Mouse (Mus musculus): ENCODE results near the gene Gga1. TPM values are rescaled to one million over a fixed set of nuclear protein-coding genes. Genes with fewer than 3 reads are reported as not detected.
"Not testable (repeated sequence)": the region's sequence is repeated elsewhere in the genome, so short reads cannot be mapped to it uniquely, and the experiment has no call there.

The Gga1 gene
- polyA plus RNA-seq, 1 experiment from 2014 or later: 44.9 TPM

GRCm38 (mm10) chr15:78843581-78844469, 33.2 kb upstream of the Gga1 start:
- WGBS: 33% methylated on average over 21 of the region's 21 CpGs
- H3K27ac ChIP-seq (ENCODE audit: low read length): peak overlapping the region; percentile 94
- H3K4me1 ChIP-seq (ENCODE audit: control insufficient read depth, insufficient read depth, low read length): peaks cover 20% of the 10 kb centered on the region
- H3K4me3 ChIP-seq (ENCODE audit: low read length): peak overlapping the region; percentile 67
- no peaks in the 10 kb centered on the region for H3K27me3 ChIP-seq (ENCODE audit: control insufficient read depth, insufficient read depth, low read length)
- peak overlapping the region; percentile 71 for H3K4me2 ChIP-seq (ENCODE audit: low read depth, low read length)
- peak overlapping the region; percentile 85 for H3K9ac ChIP-seq (ENCODE audit: low read length)
- H3K9me3 ChIP-seq (replicated peaks; ENCODE audit: control insufficient read depth, low read length): no peaks in the 10 kb centered on the region
- H3K36me3 ChIP-seq (ENCODE audit: control insufficient read depth, insufficient read depth): no peaks in the 10 kb centered on the region
- no peak for ATAC-seq (replicated peaks; ENCODE audit: extremely low read depth, insufficient read depth, low FRiP score)

- peak overlapping the region; percentile 71 for H3K4me2 ChIP-seq (ENCODE audit: low read depth, low read length)
- H3K36me3 ChIP-seq (ENCODE audit: control insufficient read depth, insufficient read depth): no peaks in the 10 kb centered on the region
- no peak for ATAC-seq (replicated peaks; ENCODE audit: extremely low read depth, insufficient read depth, low FRiP score)
- H3K9me3 ChIP-seq (replicated peaks; ENCODE audit: control insufficient read depth, low read length): no peaks in the 10 kb centered on the region
- H3K27me3 ChIP-seq (ENCODE audit: control insufficient read depth, insufficient read depth, low read length): no peaks in the 10 kb centered on the region
- 24% methylated on average over 9 of the region's 9 CpGs for WGBS
- H3K4me3 ChIP-seq (ENCODE audit: low read length): peak overlapping the region; percentile 67
- peak overlapping the region; percentile 94 for H3K27ac ChIP-seq (ENCODE audit: low read length)
- H3K4me1 ChIP-seq (ENCODE audit: control insufficient read depth, insufficient read depth, low read length): peaks cover 20% of the 10 kb centered on the region
- H3K9ac ChIP-seq (ENCODE audit: low read length): peak overlapping the region; percentile 85
Observed at GRCm38 (mm10) chr15:78844791-78845190, 32.2 kb upstream of the Gga1 start.

GRCm38 (mm10) chr15:78845321-78845720, 31.7 kb upstream of the Gga1 start:
- 30% methylated on average over 11 of the region's 11 CpGs for WGBS
- H3K27me3 ChIP-seq (ENCODE audit: control insufficient read depth, insufficient read depth, low read length): no peaks in the 10 kb centered on the region
- no peak for ATAC-seq (replicated peaks; ENCODE audit: extremely low read depth, insufficient read depth, low FRiP score)
- no peaks in the 10 kb centered on the region for H3K36me3 ChIP-seq (ENCODE audit: control insufficient read depth, insufficient read depth)
- H3K4me3 ChIP-seq (ENCODE audit: low read length): peak overlapping the region; percentile 67
- H3K27ac ChIP-seq (ENCODE audit: low read length): peak overlapping the region; percentile 94
- H3K9me3 ChIP-seq (replicated peaks; ENCODE audit: control insufficient read depth, low read length): no peaks in the 10 kb centered on the region
- peak overlapping the region; percentile 45 for H3K9ac ChIP-seq (ENCODE audit: low read length)
- H3K4me1 ChIP-seq (ENCODE audit: control insufficient read depth, insufficient read depth, low read length): peaks cover 21% of the 10 kb centered on the region
- peak overlapping the region; percentile 71 for H3K4me2 ChIP-seq (ENCODE audit: low read depth, low read length)

- H3K27ac ChIP-seq (ENCODE audit: low read length): peak overlapping the region; percentile 94; the same call in 1 of the 2 replicates
- H3K4me2 ChIP-seq (ENCODE audit: low read depth, low read length): peak overlapping the region; percentile 71
- no peaks in the 10 kb centered on the region for H3K36me3 ChIP-seq (ENCODE audit: control insufficient read depth, insufficient read depth)
- H3K9me3 ChIP-seq (replicated peaks; ENCODE audit: control insufficient read depth, low read length): no peaks in the 10 kb centered on the region
- H3K4me3 ChIP-seq (ENCODE audit: low read length): peak overlapping the region; percentile 67
- peak overlapping the region; percentile 45 for H3K9ac ChIP-seq (ENCODE audit: low read length)
- WGBS: 67% methylated on average over 8 of the region's 8 CpGs
- no peaks in the 10 kb centered on the region for H3K27me3 ChIP-seq (ENCODE audit: control insufficient read depth, insufficient read depth, low read length)
- H3K4me1 ChIP-seq (ENCODE audit: control insufficient read depth, insufficient read depth, low read length): peaks cover 26% of the 10 kb centered on the region
- ATAC-seq (replicated peaks; ENCODE audit: extremely low read depth, insufficient read depth, low FRiP score): no peak
Observed at GRCm38 (mm10) chr15:78845867-78846266, 31.1 kb upstream of the Gga1 start.

GRCm38 (mm10) chr15:78846352-78846751, 30.6 kb upstream of the Gga1 start:
- H3K9me3 ChIP-seq (replicated peaks; ENCODE audit: control insufficient read depth, low read length): no peaks in the 10 kb centered on the region
- no peaks in the 10 kb centered on the region for H3K36me3 ChIP-seq (ENCODE audit: control insufficient read depth, insufficient read depth)
- H3K4me2 ChIP-seq (ENCODE audit: low read depth, low read length): peak overlapping the region; percentile 71; the same call in 1 of the 2 replicates
- no peak overlapping the region for H3K27ac ChIP-seq (ENCODE audit: low read length)
- no peak overlapping the region for H3K4me3 ChIP-seq (ENCODE audit: low read length)
- H3K9ac ChIP-seq (ENCODE audit: low read length): no peak overlapping the region
- 74% methylated on average over 8 of the region's 8 CpGs for WGBS
- peaks cover 31% of the 10 kb centered on the region for H3K4me1 ChIP-seq (ENCODE audit: control insufficient read depth, insufficient read depth, low read length)
- H3K27me3 ChIP-seq (ENCODE audit: control insufficient read depth, insufficient read depth, low read length): no peaks in the 10 kb centered on the region
- no peak for ATAC-seq (replicated peaks; ENCODE audit: extremely low read depth, insufficient read depth, low FRiP score)

GRCm38 (mm10) chr15:78846805-78847204, 30.2 kb upstream of the Gga1 start:
- ATAC-seq (replicated peaks; ENCODE audit: extremely low read depth, insufficient read depth, low FRiP score); H3K9me3 ChIP-seq (replicated peaks; ENCODE audit: control insufficient read depth, low read length); H3K4me2 ChIP-seq (ENCODE audit: low read depth, low read length); H3K9ac ChIP-seq (ENCODE audit: low read length); H3K4me3 ChIP-seq (ENCODE audit: low read length); H3K36me3 ChIP-seq (ENCODE audit: control insufficient read depth, insufficient read depth); H3K27ac ChIP-seq (ENCODE audit: low read length); H3K27me3 ChIP-seq (ENCODE audit: control insufficient read depth, insufficient read depth, low read length): not testable (repeated sequence)
- peaks cover 31% of the 10 kb centered on the region for H3K4me1 ChIP-seq (ENCODE audit: control insufficient read depth, insufficient read depth, low read length)
- 72% methylated on average over 7 of the region's 7 CpGs for WGBS

- no peak for ATAC-seq (replicated peaks; ENCODE audit: extremely low read depth, insufficient read depth, low FRiP score)
- H3K36me3 ChIP-seq (ENCODE audit: control insufficient read depth, insufficient read depth): no peaks in the 10 kb centered on the region
- no peaks in the 10 kb centered on the region for H3K9me3 ChIP-seq (replicated peaks; ENCODE audit: control insufficient read depth, low read length)
- no peak overlapping the region for H3K4me3 ChIP-seq (ENCODE audit: low read length)
- H3K4me2 ChIP-seq (ENCODE audit: low read depth, low read length): no peak overlapping the region
- 25% methylated on average over 5 of the region's 5 CpGs for WGBS
- no peak overlapping the region for H3K27ac ChIP-seq (ENCODE audit: low read length)
- H3K9ac ChIP-seq (ENCODE audit: low read length): no peak overlapping the region
- no peaks in the 10 kb centered on the region for H3K27me3 ChIP-seq (ENCODE audit: control insufficient read depth, insufficient read depth, low read length)
- H3K4me1 ChIP-seq (ENCODE audit: control insufficient read depth, insufficient read depth, low read length): peaks cover 31% of the 10 kb centered on the region
Observed at GRCm38 (mm10) chr15:78848467-78848866, 28.5 kb upstream of the Gga1 start.

- H3K4me2 ChIP-seq (ENCODE audit: low read depth, low read length): no peak overlapping the region
- no peaks in the 10 kb centered on the region for H3K9me3 ChIP-seq (replicated peaks; ENCODE audit: control insufficient read depth, low read length)
- no peaks in the 10 kb centered on the region for H3K36me3 ChIP-seq (ENCODE audit: control insufficient read depth, insufficient read depth)
- no peak for ATAC-seq (replicated peaks; ENCODE audit: extremely low read depth, insufficient read depth, low FRiP score)
- peaks cover 31% of the 10 kb centered on the region for H3K4me1 ChIP-seq (ENCODE audit: control insufficient read depth, insufficient read depth, low read length)
- H3K9ac ChIP-seq (ENCODE audit: low read length): no peak overlapping the region
- 80% methylated on average over 12 of the region's 12 CpGs for WGBS
- H3K27ac ChIP-seq (ENCODE audit: low read length): no peak overlapping the region
- H3K27me3 ChIP-seq (ENCODE audit: control insufficient read depth, insufficient read depth, low read length): no peaks in the 10 kb centered on the region
- H3K4me3 ChIP-seq (ENCODE audit: low read length): no peak overlapping the region
Observed at GRCm38 (mm10) chr15:78849485-78849884, 27.5 kb upstream of the Gga1 start.

- Histone ChIP-seq H3K27me3 (ENCODE audit: control insufficient read depth, insufficient read depth, low read length) (no peaks in the 10 kb centered on the region), H3K27ac (ENCODE audit: low read length) (no peak overlapping the region), H3K4me1 (ENCODE audit: control insufficient read depth, insufficient read depth, low read length) (peaks cover 25% of the 10 kb centered on the region), H3K36me3 (ENCODE audit: control insufficient read depth, insufficient read depth) (no peaks in the 10 kb centered on the region), H3K4me2 (ENCODE audit: low read depth, low read length) (no peak overlapping the region), H3K9me3 (replicated peaks; ENCODE audit: control insufficient read depth, low read length) (no peaks in the 10 kb centered on the region), H3K9ac (ENCODE audit: low read length) (no peak overlapping the region), H3K4me3 (ENCODE audit: low read length) (no peak overlapping the region)
- WGBS: 64% methylated on average over 14 of the region's 15 CpGs
- ATAC-seq (replicated peaks; ENCODE audit: extremely low read depth, insufficient read depth, low FRiP score): 0 out of 2 replicates have a peak, but pooled peaks have one; percentile 15
Observed at GRCm38 (mm10) chr15:78850059-78850824, 26.7 kb upstream of the Gga1 start.

Data from heart, embryonic 16.5 days (tissue).